Mouse (Mus musculus) splenic B cell, adult 2 months (primary cell): ENCODE results near the gene Polr3gl.

Experiments
- DNase-seq: peaks from one replicate; pipeline ENCODE4 v3.0.0-alpha.2; 2011; ENCODE audit warnings: low read depth, low spot score
- H3K27me3 ChIP-seq: 2 replicates; pipeline ENCODE4 v1.6.1; 2012; ENCODE audit warnings: mild to moderate bottlenecking, low read length, moderate library complexity, mixed read lengths; ENCODE audit not compliant: control insufficient read depth, poor library complexity, insufficient read depth, severe bottlenecking
- H3K36me3 ChIP-seq: 2 replicates; pipeline ENCODE4 v1.6.1; 2012; ENCODE audit warnings: mild to moderate bottlenecking, low read length, moderate library complexity, mixed read lengths; ENCODE audit not compliant: control insufficient read depth, poor library complexity, insufficient read depth, severe bottlenecking

The Polr3gl gene

GRCm38 (mm10) chr3:96558668-96559196 is 35.2 kb downstream of the Polr3gl start:
- Histone ChIP-seq H3K27me3 (no peaks in the 10 kb centered on the region), H3K36me3 (peaks cover 22% of the 10 kb centered on the region)
- peak; percentile 39 for DNase-seq

GRCm38 (mm10) chr3:96558159-96558558 is 35.8 kb downstream of the Polr3gl start:
- Histone ChIP-seq H3K36me3 (peaks cover 22% of the 10 kb centered on the region), H3K27me3 (no peaks in the 10 kb centered on the region)
- DNase-seq = no peak

GRCm38 (mm10) chr3:96557694-96558093 is 36.3 kb downstream of the Polr3gl start, which contains the start of gene Txnip:
Gene Txnip (plus strand): TSS chr3:96557957.
- peak; percentile 99 for DNase-seq
- peaks cover 22% of the 10 kb centered on the region for H3K36me3 ChIP-seq
- no peaks in the 10 kb centered on the region for H3K27me3 ChIP-seq

- H3K27me3 ChIP-seq = no peaks in the 10 kb centered on the region
- peak; percentile 48 for DNase-seq
- peaks cover 22% of the 10 kb centered on the region for H3K36me3 ChIP-seq
Measured at GRCm38 (mm10) chr3:96556651-96557635, 37.0 kb downstream of the Polr3gl start.

- Histone ChIP-seq H3K27me3 (no peaks in the 10 kb centered on the region), H3K36me3 (peaks cover 17% of the 10 kb centered on the region)
- DNase-seq = no peak
Measured at GRCm38 (mm10) chr3:96555999-96556614, 37.9 kb downstream of the Polr3gl start.

GRCm38 (mm10) chr3:96555041-96555596 is 38.9 kb downstream of the Polr3gl start:
- Histone ChIP-seq H3K27me3 (no peaks in the 10 kb centered on the region), H3K36me3 (peaks cover 8% of the 10 kb centered on the region)
- DNase-seq = no peak

- H3K27me3 ChIP-seq = no peaks in the 10 kb centered on the region
- peaks cover 4% of the 10 kb centered on the region; the same call in 1 of the 2 replicates for H3K36me3 ChIP-seq
- DNase-seq = no peak
Measured at GRCm38 (mm10) chr3:96554251-96554650, 39.7 kb downstream of the Polr3gl start.

GRCm38 (mm10) chr3:96553601-96554000 is 40.4 kb downstream of the Polr3gl start:
- DNase-seq = no peak
- peaks cover under 1% of the 10 kb centered on the region; the same call in 1 of the 2 replicates for H3K36me3 ChIP-seq

GRCm38 (mm10) chr3:96551890-96552289 is 42.1 kb downstream of the Polr3gl start:
- no peak for DNase-seq
- Histone ChIP-seq H3K36me3 (no peaks in the 10 kb centered on the region), H3K27me3 (no peaks in the 10 kb centered on the region)

More at GRCm38 (mm10) chr3:96553601-96554000, 40.4 kb downstream of the Polr3gl start:
- no peaks in the 10 kb centered on the region for H3K27me3 ChIP-seq

GRCm38 (mm10) chr3:96551203-96551602 is 42.8 kb downstream of the Polr3gl start:
- Histone ChIP-seq H3K27me3 (no peaks in the 10 kb centered on the region), H3K36me3 (no peaks in the 10 kb centered on the region)
- DNase-seq = peak; percentile 79

- peak; percentile 41 for DNase-seq
- H3K36me3 ChIP-seq = no peaks in the 10 kb centered on the region
- no peaks in the 10 kb centered on the region for H3K27me3 ChIP-seq
Measured at GRCm38 (mm10) chr3:96549346-96549745, 44.6 kb downstream of the Polr3gl start.

GRCm38 (mm10) chr3:96548824-96549223 is 45.2 kb downstream of the Polr3gl start:
- H3K36me3 ChIP-seq = no peaks in the 10 kb centered on the region
- H3K27me3 ChIP-seq = no peaks in the 10 kb centered on the region; the same call in 1 of the 2 replicates
- no peak for DNase-seq

- DNase-seq = peak; percentile 85
- Histone ChIP-seq H3K36me3 (no peaks in the 10 kb centered on the region), H3K27me3 (no peaks in the 10 kb centered on the region; the same call in 1 of the 2 replicates)
Measured at GRCm38 (mm10) chr3:96547389-96547960, 46.5 kb downstream of the Polr3gl start.

- H3K36me3 ChIP-seq = no peaks in the 10 kb centered on the region
- no peak for DNase-seq
- no peaks in the 10 kb centered on the region; the same call in 1 of the 2 replicates for H3K27me3 ChIP-seq
Measured at GRCm38 (mm10) chr3:96546880-96547279, 47.1 kb downstream of the Polr3gl start.
